Mouse (Mus musculus) liver, embryonic 16.5 days (tissue): ENCODE results near the gene Kcnq2. TPM values are rescaled to one million over a fixed set of nuclear protein-coding genes. Genes with fewer than 3 reads are reported as not detected.

ENCODE experiments used
- ATAC-seq: fragments of 200-750 bp; cut with Nextera tagmentation; 2 replicates; pipeline ENCODE4 v1.8.0; 2017; ENCODE audit warnings: low read depth, mild to moderate bottlenecking, moderate number of reproducible peaks, moderate library complexity
- H3K27ac ChIP-seq: fragments of 300-500 bp; sonication (generic); 2 replicates; pipeline ENCODE4 v1.5.1; 2014; ENCODE audit warnings: mild to moderate bottlenecking, low read length
- H3K27me3 ChIP-seq: fragments of 300-500 bp; sonication (generic); 2 replicates; pipeline ENCODE4 v1.6.1; 2014; ENCODE audit warnings: low read depth, low read length, mixed read lengths; ENCODE audit not compliant: control insufficient read depth, insufficient read depth
- H3K36me3 ChIP-seq: fragments of 300-500 bp; sonication (generic); 2 replicates; pipeline ENCODE4 v1.6.1; 2014; ENCODE audit warnings: mild to moderate bottlenecking; ENCODE audit not compliant: control insufficient read depth, insufficient read depth
- H3K4me1 ChIP-seq: fragments of 300-500 bp; sonication (generic); 2 replicates; pipeline ENCODE4 v1.6.1; 2014; ENCODE audit warnings: low read depth, low read length, mixed read lengths; ENCODE audit not compliant: control insufficient read depth
- H3K4me2 ChIP-seq: fragments of 300-500 bp; sonication (generic); 2 replicates; pipeline ENCODE4 v1.6.1; 2014; ENCODE audit warnings: low read depth, low read length, mixed read lengths
- H3K4me3 ChIP-seq: fragments of 300-500 bp; sonication (generic); 2 replicates; pipeline ENCODE4 v1.5.1; 2014; ENCODE audit warnings: low read depth, mild to moderate bottlenecking, low read length
- H3K9ac ChIP-seq: fragments of 300-500 bp; sonication (generic); 2 replicates; pipeline ENCODE4 v1.6.1; 2014; ENCODE audit warnings: low read depth, low read length
- H3K9me3 ChIP-seq: fragments of 300-500 bp; sonication (generic); replicated peaks from 2 replicates; pipeline ENCODE4 v1.6.1; 2016; ENCODE audit warnings: low read length; ENCODE audit not compliant: control insufficient read depth
- WGBS: fragments of 180-500 bp; shearing (Covaris S2); extraction: QIAGEN DNeasy Blood & Tissue Kit; methylation state at CpG from one replicate; pipeline ENCODE4 v1.1.7; 2014; ENCODE audit not compliant: insufficient replicate concordance; 5-methylcytosine and 5-hydroxymethylcytosine counted together
- polyA plus RNA-seq: library from polyadenylated mRNA; unstranded; fragments of >200 nt; fragmentation: Nextera tagmentation; extraction: Ambion mirVana; gene quantifications from 2 replicates; pipeline ENCODE4 v1.2.1, GENCODE M21; 2015

Gene Kcnq2
- polyA plus RNA-seq, 1 experiment from 2014 or later = 0.32 TPM

GRCm38 (mm10) chr2:181100087-181100486 is 35.0 kb downstream of the Kcnq2 start:
- Histone ChIP-seq H3K36me3 (no peaks in the 10 kb centered on the region), H3K4me2 (no peak overlapping the region), H3K4me1 (no peaks in the 10 kb centered on the region), H3K9ac (no peak overlapping the region), H3K9me3 (no peaks in the 10 kb centered on the region), H3K27me3 (no peaks in the 10 kb centered on the region), H3K27ac (no peak overlapping the region), H3K4me3 (no peak overlapping the region)
- WGBS = 59% methylated on average over 2 of the region's 2 CpGs
- no peak for ATAC-seq

DNA sequence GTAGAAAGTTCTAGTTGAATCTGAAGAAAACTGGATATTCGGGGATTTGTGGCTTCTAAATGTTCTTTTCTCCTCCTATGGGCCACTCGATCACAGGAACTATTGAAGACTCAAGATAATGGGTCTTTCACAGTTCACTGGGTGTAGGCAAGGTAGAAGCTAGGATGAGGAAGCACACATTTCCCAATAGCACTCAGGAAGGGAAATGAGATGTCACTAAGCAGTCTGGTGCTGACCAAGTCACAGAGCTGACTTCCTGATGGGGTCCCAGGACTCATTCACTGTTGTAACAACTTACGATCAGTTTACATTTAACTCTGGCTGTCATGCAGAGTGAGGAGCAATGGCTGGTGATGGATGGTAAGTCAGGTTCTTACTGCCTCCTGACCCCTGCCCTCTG is 45.0 kb downstream of the Kcnq2 start:
- no peaks in the 10 kb centered on the region for H3K36me3 ChIP-seq
- H3K4me2 ChIP-seq = no peak overlapping the region
- H3K9ac ChIP-seq = no peak overlapping the region
- no peaks in the 10 kb centered on the region for H3K9me3 ChIP-seq
- WGBS = 38% methylated on average over 3 of the region's 3 CpGs
- peaks cover 5% of the 10 kb centered on the region for H3K4me1 ChIP-seq
- no peaks in the 10 kb centered on the region for H3K27me3 ChIP-seq
- H3K27ac ChIP-seq = no peak overlapping the region
- H3K4me3 ChIP-seq = no peak overlapping the region
- no peak for ATAC-seq

DNA sequence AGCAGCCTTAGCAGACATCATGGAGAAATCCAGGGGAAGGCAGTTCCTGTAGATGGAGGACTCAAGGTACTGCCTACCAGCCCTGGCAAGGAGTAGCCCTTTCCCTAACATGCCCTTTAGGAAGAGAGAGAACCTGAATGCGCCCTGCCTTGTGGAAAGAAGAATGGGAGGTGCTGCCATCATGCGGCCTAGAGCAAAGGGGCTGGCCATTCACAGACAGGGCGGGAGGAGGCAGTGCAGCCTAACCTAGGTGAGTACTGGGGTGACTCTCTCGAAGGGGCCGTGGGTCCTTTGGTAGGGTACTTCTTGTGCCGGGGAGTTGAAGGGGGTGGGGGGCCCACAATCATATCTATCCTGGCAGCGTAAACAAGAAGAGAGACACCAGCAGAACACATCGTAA is 50.1 kb downstream of the Kcnq2 start:
- Histone ChIP-seq H3K4me3 (no peak overlapping the region), H3K9ac (no peak overlapping the region), H3K27ac (no peak overlapping the region), H3K9me3 (no peaks in the 10 kb centered on the region), H3K36me3 (no peaks in the 10 kb centered on the region), H3K27me3 (no peaks in the 10 kb centered on the region), H3K4me2 (no peak overlapping the region), H3K4me1 (peaks cover 12% of the 10 kb centered on the region)
- WGBS = 54% methylated on average over 8 of the region's 8 CpGs
- no peak for ATAC-seq

- Histone ChIP-seq H3K9me3 (no peaks in the 10 kb centered on the region), H3K9ac (no peak overlapping the region), H3K4me2 (no peak overlapping the region), H3K4me1 (peaks cover 21% of the 10 kb centered on the region), H3K36me3 (no peaks in the 10 kb centered on the region), H3K4me3 (no peak overlapping the region), H3K27me3 (no peaks in the 10 kb centered on the region), H3K27ac (no peak overlapping the region)
- no peak for ATAC-seq
- 37% methylated on average over 4 of the region's 4 CpGs for WGBS
Measured at GRCm38 (mm10) chr2:181083945-181084344, 51.2 kb downstream of the Kcnq2 start.

DNA sequence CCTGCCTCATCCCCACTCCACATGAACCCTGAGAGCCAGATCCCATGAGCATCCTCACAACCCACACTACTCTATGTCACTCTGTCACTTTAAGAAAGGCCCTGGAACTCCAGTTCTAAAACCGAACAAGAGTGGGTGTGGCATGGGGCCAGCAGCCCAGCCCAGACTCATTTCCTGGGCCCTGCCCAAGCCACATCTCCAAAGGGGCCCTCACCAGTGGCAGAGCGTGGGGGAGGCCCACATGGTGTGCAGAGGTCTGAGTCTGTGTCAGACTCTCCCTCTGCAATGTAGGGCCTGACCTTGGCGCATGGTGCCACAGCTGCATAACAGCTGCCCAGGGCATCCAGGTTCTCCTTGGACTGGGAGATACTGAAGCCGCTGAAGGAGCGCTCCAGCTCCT is 54.2 kb downstream of the Kcnq2 start:
- Histone ChIP-seq H3K4me1 (peaks cover 27% of the 10 kb centered on the region), H3K36me3 (no peaks in the 10 kb centered on the region), H3K4me3 (peak overlapping the region; percentile 45), H3K27me3 (no peaks in the 10 kb centered on the region), H3K9me3 (no peaks in the 10 kb centered on the region), H3K4me2 (peak overlapping the region; percentile 46), H3K27ac (peak overlapping the region; percentile 72), H3K9ac (peak overlapping the region; percentile 47)
- peak; percentile 72 for ATAC-seq
- 47% methylated on average over 5 of the region's 5 CpGs for WGBS

- ATAC-seq = peak; percentile 85
- Histone ChIP-seq H3K4me1 (peaks cover 27% of the 10 kb centered on the region), H3K4me3 (no peak overlapping the region), H3K9ac (peak overlapping the region; percentile 47), H3K27me3 (no peaks in the 10 kb centered on the region), H3K9me3 (no peaks in the 10 kb centered on the region), H3K27ac (peak overlapping the region; percentile 73), H3K4me2 (peak overlapping the region; percentile 46), H3K36me3 (no peaks in the 10 kb centered on the region)
- WGBS = 30% methylated on average over 2 of the region's 2 CpGs
Measured at GRCm38 (mm10) chr2:181079518-181079917, 55.6 kb downstream of the Kcnq2 start.

DNA sequence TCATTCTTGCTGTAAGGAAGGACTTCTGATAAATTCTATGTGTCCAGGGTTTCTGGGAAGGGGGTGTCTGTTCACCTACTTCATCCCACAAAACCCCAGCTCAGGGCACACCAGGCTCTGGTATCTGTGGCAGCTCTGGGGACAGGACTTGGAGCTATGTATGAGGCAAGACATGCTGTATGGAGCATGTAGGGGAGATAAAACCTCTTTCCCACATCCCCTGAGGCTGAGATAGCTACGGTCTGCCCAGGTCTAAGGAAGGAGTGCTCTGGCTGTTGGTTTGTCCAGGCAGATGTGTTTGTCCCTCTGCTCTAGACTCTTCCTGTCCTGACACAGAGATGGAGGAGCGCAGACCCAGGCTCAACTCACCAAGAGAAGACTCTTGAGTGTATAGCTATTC is 56.2 kb downstream of the Kcnq2 start:
- peak overlapping the region; percentile 73 for H3K27ac ChIP-seq
- H3K9me3 ChIP-seq = no peaks in the 10 kb centered on the region
- H3K27me3 ChIP-seq = no peaks in the 10 kb centered on the region; the same call in 1 of the 2 replicates
- peak overlapping the region; percentile 46 for H3K4me2 ChIP-seq
- peak; percentile 62 for ATAC-seq
- WGBS = 52% methylated on average over 2 of the region's 2 CpGs
- H3K9ac ChIP-seq = no peak overlapping the region
- H3K4me3 ChIP-seq = no peak overlapping the region
- H3K4me1 ChIP-seq = peaks cover 27% of the 10 kb centered on the region
- H3K36me3 ChIP-seq = no peaks in the 10 kb centered on the region

DNA sequence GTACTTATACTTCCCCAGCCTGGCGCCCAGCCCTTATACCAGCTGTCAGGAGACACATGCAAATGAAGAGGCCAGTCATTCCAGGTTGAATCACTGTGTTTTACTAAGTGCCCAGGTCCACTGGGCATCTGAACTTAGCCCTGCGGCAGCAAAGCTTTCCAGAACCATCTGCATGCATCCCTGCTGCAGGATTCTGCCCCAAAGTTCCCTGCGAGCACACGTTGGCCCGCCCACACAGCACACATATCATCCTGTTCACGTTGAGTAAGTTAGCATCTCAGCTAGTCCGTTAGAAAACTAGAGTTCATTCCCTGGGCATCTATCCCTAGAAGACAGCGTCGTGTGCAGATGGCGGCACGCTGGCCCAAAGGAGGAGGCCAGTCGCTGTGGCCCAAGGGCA is 59.6 kb downstream of the Kcnq2 start:
- no peak overlapping the region for H3K4me3 ChIP-seq
- 70% methylated on average over 12 of the region's 12 CpGs for WGBS
- peaks cover 19% of the 10 kb centered on the region for H3K4me1 ChIP-seq
- H3K27me3 ChIP-seq = no peaks in the 10 kb centered on the region; the same call in 1 of the 2 replicates
- no peak overlapping the region for H3K27ac ChIP-seq
- no peak overlapping the region for H3K4me2 ChIP-seq
- no peak overlapping the region for H3K9ac ChIP-seq
- no peaks in the 10 kb centered on the region for H3K36me3 ChIP-seq
- ATAC-seq = no peak
- H3K9me3 ChIP-seq = no peaks in the 10 kb centered on the region

DNA sequence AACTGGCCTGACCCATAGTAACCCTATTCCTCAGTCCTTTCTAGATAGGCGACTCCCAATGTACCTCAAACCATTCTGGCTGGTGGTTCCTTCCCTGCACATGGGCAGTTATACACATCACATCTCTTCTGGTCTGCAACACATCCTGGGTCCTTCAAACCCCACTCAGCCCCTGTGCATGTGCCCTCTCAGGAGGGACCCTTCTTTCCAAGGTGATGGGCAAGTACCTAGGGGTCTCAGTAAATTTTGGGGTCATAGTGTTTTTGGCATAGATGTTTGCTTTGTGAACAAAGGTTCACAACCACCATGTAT is 62.7 kb downstream of the Kcnq2 start:
- no peak overlapping the region for H3K4me2 ChIP-seq
- H3K9ac ChIP-seq = no peak overlapping the region
- H3K36me3 ChIP-seq = no peaks in the 10 kb centered on the region
- no peaks in the 10 kb centered on the region for H3K4me1 ChIP-seq
- WGBS = 0% methylated on average over 1 of the region's 1 CpGs
- H3K27me3 ChIP-seq = no peaks in the 10 kb centered on the region; the same call in 1 of the 2 replicates
- no peak for ATAC-seq
- H3K4me3 ChIP-seq = no peak overlapping the region
- no peak overlapping the region for H3K27ac ChIP-seq
- no peaks in the 10 kb centered on the region for H3K9me3 ChIP-seq
